Mouse (Mus musculus): ENCODE measurements around the gene Prkn.
A peak's percentile ranks its signal among the peaks of the same experiment; 100 is the strongest.

Prkn gene

GRCm38 (mm10) chr17:11541928-11542623 lies 701.9 kb downstream of the Prkn start:
- DNase-seq: no peak

DNA sequence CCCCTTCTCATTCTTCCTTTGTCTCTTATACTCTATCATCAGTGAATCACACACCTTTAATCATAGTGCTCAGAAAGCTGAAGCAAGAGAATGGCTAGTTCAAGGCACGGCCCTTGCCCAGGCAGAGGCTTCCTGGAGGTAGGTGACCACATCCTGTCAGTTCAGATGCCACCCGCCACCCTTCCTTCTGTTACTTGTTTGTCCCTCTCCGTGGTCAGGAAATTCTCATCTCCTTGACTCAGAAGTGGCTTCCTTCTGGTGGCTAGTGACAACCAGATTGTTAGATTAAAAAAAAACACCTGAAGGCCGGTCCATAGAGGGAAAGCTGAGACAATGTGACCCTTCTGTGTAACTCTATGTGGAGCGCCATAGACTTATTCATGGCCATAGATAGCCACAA lies 710.4 kb downstream of the Prkn start:
- no peak for DNase-seq

DNA sequence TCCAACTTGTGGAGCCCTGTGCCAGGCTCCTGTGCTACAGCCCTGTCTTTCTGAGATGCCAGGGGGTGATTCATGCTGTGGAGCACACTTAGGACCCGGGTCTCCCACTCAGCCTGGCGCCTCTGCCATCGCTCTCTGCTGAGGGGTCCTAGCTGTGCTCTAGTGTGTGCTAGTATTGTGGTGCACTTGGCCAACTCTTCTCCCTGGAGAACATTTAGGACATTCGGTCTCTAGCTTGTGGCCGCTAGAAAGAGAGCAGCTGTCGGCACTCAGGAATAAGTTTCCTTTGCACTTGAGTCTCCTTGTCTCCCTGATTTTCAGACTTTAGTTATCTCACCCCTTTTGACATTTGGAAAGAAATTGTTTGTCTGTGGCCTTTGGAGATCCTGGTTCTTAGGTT lies 725.5 kb downstream of the Prkn start:
- peak; percentile 1 for DNase-seq

DNA sequence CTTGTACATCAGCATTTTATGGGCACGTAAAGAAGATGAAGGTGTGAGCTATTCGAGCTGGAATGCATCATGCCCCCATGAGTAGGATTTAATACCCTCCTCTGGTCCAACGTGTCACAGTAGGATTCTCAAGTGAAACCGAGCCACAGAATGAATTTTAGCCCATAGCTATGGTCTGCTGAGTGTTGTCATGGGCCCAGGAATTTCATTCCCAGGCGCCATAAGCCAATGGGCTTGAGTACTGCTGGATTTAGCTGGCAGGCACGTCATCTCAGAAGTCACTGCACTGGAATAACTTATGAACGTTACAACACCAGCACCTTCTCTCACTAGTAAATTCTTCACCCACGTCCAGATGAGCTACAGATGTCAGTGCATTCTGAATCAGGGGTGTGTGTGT lies 730.2 kb downstream of the Prkn start:
- no peak for DNase-seq

GRCm38 (mm10) chr17:11573666-11574065 lies 733.5 kb downstream of the Prkn start:
- DNase-seq: no peak

GRCm38 (mm10) chr17:11585491-11585890 lies 745.3 kb downstream of the Prkn start:
- DNase-seq: no peak

DNA sequence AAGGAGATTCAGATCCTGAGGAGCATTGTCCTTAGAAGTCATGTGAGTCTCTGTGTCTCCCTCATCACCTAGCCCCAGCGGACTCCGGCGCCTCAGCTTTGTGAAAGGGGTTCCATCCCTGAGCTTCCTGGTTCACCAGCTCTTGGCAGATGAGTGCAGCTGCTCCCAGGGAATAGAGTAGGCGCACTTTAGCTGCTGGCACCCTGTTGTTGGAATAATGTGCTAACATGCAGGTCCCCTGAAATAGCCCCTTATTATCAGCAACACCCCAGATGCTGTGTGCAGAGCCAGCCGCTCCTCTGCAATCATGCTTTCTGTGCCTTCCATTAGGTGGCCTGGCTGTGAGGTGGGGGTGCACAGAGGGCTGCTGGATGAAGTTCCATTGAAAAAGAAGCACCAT lies 767.7 kb downstream of the Prkn start:
- no peak for DNase-seq

DNA sequence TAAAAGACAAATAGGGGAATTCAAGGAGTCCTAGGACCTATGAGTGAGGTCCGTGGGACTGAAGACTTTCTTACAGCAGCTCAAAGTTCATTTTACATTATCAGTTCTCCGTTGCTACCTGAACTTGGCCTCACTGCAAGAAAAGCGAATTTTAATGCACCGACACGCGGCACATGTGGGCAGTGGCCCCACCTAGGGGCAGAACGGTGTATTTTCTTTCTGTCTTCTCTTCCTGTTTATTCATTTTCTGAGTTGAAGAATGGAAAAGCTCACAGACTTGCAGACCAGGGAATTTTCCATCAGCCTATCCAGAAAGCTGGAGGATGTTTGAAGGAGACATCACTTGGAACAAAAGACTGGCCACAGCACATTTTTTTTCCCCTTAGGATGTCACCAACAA lies 771.3 kb downstream of the Prkn start:
- peak; percentile 70 for DNase-seq

GRCm38 (mm10) chr17:11612801-11613531 lies 772.8 kb downstream of the Prkn start:
- no peak for DNase-seq

- DNase-seq: no peak
These were observed 777.4 kb downstream of the Prkn start for GRCm38 (mm10) chr17:11617552-11617951.

- no peak for DNase-seq
These were observed 778.9 kb downstream of the Prkn start for GRCm38 (mm10) chr17:11618886-11619590.

GRCm38 (mm10) chr17:11620770-11621169 lies 780.6 kb downstream of the Prkn start:
- no peak for DNase-seq

DNA sequence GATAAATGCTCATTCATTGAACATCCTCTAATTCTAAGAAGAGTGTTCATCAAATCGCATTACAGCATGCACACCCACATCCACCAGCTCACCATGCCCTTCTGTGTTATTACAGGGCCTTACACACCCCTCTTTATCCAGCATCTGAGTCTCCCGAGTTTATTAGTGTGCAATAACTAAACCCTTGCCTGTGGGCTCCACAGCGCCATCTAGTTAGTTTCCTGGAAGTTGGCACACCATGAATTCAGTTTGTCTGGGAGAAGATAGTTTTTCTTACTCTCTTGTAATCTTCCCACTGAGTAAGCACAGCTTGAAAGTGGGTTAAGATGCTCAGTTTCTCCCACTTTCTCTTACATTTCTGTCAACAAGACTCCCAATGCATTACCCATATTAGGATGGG lies 781.3 kb downstream of the Prkn start:
- DNase-seq: no peak

DNA sequence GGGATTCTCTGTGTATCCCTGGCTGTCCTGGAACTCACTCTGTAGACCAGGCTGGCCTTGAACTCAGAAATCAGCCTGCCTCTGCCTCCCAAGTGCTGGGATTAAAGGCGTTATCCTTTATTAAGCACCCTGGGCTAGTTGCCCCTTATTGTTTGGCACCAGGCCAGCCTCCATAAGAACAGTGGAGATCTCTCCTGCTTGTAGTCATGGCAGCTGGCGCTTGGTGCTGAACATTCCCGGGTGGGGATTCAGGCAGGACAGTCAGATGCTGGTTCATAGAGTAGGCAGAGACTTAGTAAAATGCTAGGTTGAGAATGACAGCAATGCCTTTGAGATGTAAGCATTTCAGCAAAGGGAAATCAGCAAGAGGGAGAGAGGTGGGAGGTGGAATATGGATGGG lies 786.1 kb downstream of the Prkn start:
- no peak for DNase-seq

DNA sequence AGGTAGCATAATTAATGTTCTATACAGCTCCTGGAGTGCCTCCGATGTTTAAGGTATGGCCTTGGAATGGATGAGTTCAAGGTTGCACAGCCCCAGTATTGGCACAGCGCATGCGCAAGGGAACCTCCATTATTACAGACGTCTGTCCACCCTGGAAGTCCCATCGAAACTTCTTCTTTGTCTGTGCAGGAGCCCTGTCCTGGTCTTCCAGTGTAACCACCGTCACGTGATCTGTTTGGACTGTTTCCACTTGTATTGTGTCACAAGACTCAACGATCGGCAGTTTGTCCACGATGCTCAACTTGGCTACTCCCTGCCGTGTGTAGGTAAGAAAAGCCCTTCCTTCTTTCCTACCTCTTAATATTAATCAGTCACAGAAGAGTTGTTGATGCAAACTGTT lies 794.9 kb downstream of the Prkn start:
- DNase-seq: no peak

DNA sequence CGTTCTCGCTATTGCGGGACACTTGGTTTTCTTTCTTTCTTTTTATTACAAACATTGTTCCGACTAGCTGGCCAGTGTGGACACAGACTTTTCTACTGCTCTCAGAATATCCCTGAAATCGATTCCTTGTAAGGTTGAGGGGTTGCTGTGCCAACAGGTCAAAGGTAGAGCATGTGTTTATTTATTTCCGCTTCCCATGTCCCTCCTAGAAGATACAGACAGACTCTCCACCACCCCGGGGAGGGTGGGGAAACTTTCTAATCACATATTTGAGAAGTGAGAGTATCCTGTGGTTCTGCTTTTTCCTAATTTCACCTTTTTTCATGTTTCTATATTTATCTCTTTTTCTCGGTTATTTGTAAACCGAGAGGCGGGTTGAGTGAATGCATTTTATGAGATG lies 797.5 kb downstream of the Prkn start:
- no peak for DNase-seq

GRCm38 (mm10) chr17:11638451-11638850 lies 798.3 kb downstream of the Prkn start:
- no peak for DNase-seq

DNA sequence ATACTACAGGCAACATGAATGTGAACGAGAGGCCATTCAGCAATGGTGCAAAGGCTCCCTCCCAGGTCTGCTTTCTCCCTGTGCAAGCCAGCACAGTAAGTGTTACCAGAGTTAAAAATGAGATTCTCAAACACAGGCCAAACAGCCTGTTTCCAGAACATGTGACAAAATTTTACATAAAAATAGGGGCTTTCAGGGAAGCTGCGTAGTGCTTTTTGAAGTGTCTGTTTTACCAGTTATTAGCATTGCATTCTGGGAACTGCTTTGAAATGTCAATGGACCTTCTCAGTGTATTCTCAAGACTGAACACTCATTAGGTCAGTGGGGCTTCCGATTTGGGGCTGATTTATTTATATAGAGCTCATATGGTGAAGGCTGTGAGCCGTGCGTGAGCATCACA lies 799.6 kb downstream of the Prkn start:
- no peak for DNase-seq

DNA sequence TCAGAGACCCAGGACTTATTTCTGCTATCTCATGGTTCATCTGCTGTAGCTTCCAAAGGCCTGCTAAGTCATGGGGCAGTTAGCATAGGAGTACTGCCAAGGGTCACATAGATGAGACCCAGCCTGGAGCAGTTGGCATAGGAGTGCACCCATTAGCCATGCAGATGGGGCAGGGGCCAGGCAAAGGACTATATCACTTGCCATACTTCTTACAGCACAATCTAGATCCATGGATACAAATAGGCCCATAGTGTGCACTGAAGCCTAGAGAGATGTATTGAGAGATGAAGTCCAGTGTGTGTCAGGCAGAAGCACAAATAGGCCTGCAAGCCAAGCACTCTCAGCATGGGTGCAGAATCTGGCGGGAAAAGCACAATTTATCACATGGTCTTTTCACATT lies 802.1 kb downstream of the Prkn start:
- no peak for DNase-seq

DNA sequence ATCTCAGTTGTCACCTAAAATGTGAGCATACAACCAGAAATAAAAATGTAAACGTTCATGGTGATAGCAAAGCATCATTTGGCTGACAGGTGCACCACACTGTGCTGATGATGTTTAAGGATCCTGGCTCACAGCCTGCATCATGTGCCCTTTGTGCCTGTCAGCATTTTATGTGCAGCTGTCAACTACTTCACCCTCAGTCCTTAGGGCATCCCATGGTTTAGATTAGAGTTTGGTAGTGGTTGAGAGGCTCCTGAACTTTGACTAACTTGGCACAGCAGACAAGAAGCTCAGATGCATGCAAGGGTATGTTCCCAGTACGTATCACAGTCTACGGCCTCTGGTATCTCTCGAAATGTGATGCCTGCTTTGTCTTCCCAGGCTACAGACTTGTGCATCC lies 803.8 kb downstream of the Prkn start:
- DNase-seq: peak; percentile 35

GRCm38 (mm10) chr17:11644873-11645464 lies 804.8 kb downstream of the Prkn start:
- no peak for DNase-seq

DNA sequence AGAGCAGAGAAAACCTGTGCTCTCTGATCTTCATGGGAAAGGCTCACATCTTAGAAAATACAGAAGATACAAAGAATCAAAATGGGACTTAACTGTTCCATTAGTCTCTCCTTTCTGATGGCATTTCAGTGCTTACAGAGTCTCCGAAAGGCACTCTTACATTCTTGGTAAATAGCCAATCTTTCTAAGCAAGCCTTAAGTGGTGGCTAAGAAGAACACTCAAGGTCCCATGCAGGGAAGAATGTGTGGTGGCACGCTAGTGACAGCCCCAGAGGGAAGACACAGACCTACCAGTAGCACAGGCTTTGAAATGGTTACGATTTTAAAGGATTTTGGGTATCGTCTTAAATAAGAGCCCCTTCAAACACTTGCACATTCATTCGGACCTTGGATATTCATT lies 816.2 kb downstream of the Prkn start:
- no peak for DNase-seq

DNA sequence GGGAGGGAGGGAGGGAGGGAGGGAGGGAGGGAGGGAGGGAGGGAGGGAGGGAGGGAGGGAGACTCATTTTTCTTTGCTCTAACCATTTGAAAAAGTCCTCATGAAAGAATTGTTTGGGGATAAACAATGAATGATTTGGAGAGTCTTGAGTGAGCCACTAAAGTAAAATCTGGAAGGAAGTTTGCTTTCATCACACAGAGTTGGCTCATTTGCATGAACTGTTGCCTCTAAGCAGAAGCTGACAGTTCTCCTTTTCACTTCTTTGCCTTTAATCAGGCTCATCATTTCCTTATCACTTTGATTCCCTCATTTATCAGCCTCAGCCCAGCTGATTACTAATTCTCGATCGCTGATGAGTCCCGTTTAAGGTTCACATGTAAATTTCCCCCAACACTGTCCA lies 816.7 kb downstream of the Prkn start:
- DNase-seq: no peak

DNA sequence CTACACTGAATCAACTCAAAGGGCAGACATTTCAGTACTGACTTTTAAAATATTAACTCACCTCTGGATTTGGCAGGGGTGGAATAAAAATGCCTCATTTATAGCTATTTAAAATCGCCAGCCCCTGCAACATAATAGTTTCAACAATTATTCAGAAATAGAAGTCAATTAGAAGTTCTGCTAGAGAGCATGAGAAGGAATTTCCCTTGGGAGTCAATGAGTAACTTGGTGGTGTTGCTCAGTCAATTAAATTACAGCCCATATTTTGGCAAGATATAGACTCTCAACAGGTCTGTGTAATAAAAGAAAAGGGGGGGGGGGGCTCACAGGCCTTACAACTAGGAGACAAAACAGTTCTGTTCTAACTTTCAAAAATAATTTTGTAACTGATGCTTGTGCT lies 821.7 kb downstream of the Prkn start:
- DNase-seq: peak; percentile 23

All from kidney, postnatal 14 days (tissue).